Mouse (Mus musculus) G1E-ER4 (cell line): Measurements from ENCODE around the gene Gm20894. TPM values are rescaled to one million over a fixed set of nuclear protein-coding genes. Genes with fewer than 3 reads are reported as not detected.
"Not testable (repeated sequence)": the region's sequence is repeated elsewhere in the genome, so short reads cannot be mapped to it uniquely, and the experiment has no call there.

ENCODE experiments used
- GATA1 ChIP-seq: IDR thresholded peaks from one replicate; pipeline ENCODE4 v1.8.0; 2012; ENCODE audit warnings: low read length, inconsistent platforms
- polyA plus RNA-seq: library from polyadenylated mRNA; stranded (reverse); fragments of >175 nt; gene quantifications from 2 replicates; pipeline ENCODE4 v1.2.3, GENCODE M21; 2012

Gene Gm20894
- not detected in 2 replicates for polyA plus RNA-seq

DNA sequence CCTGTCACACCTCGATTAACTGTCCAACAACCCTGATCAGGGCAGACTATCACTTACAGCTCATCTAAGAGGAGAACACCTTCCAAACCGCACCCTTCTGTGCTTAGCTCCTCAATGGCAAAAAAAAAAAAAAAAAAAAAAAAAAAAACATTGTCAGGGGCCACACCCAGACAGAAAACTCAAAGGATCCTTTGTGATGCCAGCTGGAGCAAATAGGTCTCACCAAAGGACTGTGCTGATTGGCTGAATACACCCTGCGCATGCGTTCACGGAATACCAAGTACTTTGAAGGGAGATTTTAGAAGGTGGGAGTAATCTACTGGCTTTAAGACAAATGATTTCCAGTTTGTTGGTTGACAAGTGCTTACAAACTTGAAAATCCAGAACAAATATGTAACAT, at the start of gene Gm20894:
Gene Gm20894 (minus strand): TSS at position 101 of the 400 bp plus-strand sequence.
- not testable (repeated sequence) for TF ChIP-seq GATA1
